Mouse (Mus musculus) gastrocnemius, adult 8-10 months (tissue): ENCODE measurements around the gene Jaml. TPM values are rescaled to one million over a fixed set of nuclear protein-coding genes. Genes with fewer than 3 reads are reported as not detected.

Experiments
- DNase-seq, 2 experiments: peaks; one replicate each; pipeline ENCODE4 v3.0.0; 2022; ENCODE audit warnings: low spot score in 2 of 2
- total RNA-seq, 4 experiments: library from RNA; stranded (reverse); gene quantifications; 2 replicates each; pipeline ENCODE4 v1.2.4; 2022

Gene Jaml
- total RNA-seq, 4 experiments from 2014 or later = 0.12 to 0.81 (median 0.24) TPM

DNA sequence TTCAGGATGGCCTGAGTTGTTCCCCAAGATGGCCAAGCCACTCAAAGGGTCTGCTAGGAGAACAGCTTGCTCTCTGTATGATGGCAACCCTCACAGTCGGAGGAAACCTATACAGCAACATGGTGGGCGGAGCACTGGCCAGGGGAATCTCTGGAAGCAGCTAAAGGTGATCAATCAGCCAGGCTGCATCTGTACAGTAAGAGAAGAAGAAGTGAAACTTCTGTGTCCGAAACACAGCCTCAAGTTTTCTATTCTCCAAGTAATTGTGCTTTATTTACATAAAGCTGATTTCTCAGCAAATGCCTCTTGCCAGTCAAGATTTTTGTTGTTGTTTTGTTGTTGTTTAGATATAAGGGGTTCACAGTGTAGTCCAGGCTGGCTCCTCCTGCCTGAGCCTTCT, 1.1 kb upstream of the Jaml start:
- DNase-seq = no peak

DNA sequence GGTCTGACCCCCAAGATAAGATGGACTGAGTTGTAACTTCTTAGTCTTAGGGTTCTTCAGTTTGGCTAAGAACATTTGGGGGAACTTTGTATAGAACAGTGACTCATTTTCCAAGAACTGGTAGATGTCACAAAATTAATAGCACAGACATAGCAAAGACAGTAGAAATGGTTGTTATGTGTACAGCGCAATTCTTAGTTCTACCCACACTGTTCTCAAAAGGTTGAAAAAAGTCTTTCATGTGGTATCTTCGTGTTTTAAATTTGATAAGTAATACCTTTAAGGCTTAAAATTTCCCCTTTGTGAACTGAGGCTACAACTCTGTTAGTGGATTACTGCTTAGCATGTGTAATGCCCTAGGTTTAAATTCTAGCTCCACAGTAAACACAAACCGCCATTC, 4.1 kb downstream of the Jaml start:
- DNase-seq = no peak

DNA sequence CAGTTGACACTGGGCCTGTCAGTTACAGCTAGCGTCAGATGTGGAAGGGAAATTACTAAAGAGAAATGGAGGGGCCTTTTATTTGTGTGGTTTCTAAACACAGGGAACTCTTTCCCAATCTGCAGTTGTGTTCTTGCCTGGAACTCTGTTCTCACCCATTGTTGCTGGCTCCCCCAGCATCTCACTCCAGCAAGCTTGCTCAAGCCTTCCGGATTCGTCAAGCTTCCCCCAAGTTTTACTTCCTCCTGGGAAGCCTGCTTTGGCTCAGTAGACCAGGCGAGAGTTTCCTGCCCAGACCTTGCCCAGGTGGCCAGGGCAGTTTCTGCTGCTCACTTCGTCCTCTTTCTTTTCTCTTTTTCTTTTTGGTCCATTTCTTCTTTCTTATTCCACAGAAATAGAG, 5.6 kb downstream of the Jaml start:
- DNase-seq = no peak

DNA sequence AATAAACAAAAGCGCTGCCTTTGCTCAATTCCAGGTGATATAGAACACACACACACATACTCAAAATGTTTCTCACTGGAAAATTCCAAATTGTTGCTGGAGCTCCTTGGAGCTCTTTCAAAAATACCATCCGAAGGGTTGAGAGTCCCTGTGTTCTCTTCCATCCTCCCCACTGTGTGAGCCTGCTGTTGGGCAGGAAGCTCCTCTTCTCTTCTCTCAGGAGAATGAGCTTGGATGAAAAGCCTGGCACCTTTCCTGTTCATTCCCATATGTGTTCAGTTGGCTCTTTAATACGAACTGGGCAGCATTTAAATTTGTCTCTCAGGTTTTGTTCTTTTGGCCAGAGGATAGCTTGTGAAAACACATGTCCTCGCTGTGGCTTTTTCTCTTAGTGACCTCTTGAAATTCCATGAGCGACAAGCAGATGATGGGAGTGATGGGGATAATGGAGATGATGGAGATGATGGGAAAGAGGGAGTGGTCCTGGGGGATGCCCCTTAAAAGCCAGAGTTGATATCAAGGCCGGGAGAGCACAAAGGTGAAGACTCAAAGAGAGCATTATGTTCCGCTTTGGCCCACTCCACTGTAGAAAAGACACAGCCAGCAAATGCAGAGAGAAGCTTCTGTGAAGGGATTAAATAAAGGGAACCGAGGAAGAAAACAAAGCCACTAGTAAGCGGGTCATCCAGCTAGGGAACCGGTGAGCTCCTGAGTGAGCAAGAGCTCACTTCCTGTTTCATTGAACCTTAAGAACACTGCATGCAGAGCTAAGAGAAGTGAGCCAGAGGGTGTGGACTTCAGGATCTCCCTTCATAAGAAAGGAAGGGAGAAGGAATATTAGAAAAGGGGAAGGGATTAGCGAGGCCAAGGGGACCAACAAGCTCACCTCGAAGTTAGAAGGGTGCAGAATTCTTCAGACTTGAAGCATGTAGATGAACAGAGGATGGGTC, 7.0 kb downstream of the Jaml start:
- DNase-seq = no peak

DNA sequence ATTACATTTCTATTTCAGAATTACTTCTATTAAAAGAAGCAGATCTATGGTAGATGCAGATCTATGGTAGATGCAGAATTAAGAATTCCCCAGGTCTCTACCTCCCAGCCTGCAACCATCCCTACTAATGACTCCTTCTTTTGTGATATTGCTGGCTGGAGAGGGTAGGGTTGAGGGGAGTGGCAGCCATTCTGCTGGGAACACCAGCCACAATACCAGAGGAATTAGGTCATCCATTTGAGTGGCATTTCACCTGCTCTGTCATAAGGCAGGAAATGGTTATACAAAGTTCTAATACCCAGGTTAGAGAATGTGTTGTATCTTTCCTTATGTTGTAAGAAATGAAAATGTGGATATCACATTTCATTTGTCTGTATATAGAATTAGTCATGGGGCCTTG, 9.1 kb downstream of the Jaml start:
- DNase-seq = no peak

DNA sequence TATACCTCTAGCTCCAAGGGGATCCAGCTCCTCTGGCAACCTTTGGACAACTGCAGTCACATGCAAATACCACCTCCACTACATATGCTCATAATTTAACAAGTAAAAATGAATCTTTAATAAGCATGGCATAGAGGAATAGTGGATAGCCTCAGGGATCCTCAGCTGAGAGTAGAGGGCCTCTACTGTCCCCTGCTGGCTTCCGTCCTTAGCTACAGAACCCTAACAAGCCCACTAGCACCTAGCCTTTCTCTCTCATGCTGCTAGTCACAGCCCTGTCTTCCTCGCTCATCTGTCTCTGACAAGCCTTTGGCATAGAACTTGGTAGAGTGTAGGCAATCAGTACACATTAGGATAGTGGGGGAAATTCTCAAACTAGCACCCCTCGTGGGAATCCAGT, 11.8 kb downstream of the Jaml start:
- no peak for DNase-seq

DNA sequence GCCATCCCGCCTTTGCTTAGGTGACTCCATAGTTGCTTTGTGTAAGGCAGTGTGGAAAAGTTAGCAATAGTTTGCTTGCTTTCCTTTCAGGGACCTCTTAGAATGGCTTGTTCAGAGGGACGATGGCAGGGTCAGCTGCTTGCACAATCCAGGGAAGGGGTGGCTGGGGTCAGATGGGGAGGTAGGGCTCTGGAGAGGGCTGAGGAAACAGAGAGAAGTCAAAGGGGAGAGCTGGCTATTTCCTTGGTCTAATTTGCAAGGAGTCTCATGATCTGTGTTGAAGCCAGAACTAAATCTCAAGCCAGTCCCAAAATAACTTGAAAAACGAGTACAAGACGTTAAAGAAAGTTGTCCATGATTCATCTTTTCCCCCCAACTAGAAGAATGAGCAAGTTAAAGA, 13.7 kb downstream of the Jaml start:
- DNase-seq = no peak

DNA sequence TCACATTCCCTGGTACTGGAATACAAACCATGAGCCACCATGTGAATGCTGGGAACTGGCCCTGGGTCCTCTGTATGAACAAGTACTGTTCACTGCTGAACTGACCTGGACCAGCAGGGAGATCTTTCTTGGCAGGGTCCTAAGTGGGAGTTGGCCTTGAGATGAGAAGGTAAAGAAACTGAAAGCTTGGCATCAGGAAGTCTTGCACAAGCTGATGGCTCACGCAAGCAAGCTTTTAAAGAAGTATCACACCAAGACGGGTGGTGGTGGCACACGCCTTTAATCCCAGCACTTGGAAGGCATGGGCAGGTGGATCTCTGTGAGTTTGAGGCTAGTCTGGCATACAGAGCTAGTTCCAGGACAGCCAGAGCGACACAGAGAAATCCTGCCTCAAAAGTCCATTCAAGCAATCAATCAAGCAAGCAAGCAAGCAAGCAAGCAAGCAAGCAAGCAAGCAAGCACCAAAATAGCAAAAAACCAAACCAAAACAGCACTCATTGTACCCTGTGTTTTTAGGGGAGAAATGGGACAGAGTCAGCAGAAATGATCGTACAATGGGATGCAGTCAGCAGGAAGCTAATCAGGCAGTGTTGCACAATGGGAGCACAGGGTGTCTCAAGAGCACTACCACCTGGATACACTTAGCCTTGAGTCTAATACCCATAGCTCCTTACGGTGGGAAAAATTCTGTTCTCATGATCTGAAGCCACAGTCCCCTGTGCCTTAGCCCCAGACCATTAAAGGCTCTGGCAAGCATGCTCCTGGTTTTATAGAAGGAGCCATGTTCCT, 16.4 kb downstream of the Jaml start:
- no peak for DNase-seq

DNA sequence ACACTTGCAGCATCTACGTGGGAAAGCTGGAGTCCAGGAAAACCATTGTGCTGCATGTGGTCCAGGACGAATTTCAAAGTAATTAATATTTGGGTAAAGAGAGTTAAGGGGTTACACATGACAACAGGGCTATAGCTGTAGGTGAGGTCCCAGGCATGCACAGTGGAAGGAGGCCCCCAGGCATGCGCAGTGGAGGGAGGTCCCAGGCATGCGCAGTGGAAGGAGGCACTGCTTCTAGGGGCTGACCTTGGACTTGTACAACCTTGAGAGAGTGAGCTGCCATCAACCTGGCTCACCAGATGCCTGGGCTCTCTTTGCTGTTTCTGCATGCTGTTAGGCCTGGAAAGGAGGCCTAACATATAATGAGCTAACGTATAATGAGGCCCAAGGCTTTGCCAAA, 18.9 kb downstream of the Jaml start:
- no peak for DNase-seq

DNA sequence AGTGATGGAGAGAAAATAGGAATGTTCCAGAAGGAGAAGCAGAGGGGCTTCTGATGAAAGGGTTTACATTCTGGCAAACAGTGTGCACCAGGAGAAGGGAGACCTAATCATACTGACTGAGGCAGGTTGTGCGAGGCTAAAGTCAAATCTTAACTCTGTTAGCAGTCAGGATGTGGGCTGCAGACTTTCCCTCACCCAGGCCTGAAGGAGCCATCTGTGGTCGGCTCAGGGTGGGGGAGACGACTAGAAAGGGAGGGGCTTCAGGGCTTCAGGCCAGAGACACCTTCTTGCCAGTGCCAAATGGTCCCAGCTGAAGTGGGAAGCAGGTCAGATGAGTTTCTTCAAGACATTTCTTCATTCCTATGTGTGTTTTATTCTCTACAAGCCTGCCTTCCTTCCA, 19.4 kb downstream of the Jaml start:
- no peak for DNase-seq

DNA sequence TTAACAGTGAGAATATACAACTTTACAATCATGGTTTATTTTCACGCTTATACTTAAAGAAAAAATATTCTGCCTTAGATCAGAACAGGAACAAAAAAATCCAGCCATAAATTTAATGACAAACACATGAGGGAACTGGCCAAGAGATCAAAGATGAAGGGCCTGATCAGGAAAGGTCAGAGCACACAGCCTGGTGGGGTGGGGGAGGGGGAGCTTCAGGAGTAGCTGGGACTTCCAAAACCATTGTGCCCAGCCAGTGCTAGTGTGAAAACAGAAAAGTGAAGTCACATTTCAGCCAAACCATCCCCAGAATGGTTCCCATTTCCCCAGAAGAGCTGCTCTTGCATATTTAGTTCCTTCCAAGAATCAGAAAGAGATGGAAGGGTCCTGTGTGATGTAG, 23.5 kb downstream of the Jaml start:
- no peak for DNase-seq

DNA sequence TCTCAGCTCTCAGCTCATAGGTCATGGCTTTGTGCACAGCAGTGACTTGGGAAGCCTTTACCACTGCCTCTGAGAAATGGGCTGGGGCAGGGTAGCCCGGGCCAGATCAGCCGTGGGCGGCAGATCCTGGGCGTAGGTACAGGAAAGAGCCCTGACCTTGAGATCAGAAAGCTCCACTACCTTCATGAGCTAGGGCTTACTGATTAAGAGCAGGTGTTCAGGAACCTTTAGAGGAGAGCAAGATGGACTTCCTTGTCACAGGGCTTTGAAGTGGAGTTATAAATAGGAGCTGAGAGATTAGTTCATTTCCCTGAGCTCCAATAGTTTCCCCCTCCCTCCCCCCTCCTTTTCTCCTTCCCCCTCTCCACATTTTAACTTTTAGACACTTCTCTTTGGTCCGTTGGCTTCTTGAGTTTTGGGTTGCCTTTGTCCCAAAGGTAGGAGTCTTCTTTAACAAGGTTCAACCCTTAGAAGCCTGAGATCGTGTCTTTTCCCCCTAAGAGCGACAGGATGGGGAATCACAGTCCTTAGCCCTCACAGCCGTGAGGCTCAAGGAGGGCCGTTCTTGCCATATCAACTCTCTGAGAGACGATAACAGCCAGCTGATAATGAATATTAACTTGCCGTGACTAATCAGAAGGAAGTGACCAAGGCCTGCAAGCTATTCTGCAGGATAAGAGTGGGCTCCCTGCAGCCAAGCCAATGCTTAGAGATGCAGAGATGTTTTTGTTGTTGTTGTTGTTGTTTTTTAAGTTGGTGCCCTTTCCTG, 24.4 kb downstream of the Jaml start:
- DNase-seq = no peak

DNA sequence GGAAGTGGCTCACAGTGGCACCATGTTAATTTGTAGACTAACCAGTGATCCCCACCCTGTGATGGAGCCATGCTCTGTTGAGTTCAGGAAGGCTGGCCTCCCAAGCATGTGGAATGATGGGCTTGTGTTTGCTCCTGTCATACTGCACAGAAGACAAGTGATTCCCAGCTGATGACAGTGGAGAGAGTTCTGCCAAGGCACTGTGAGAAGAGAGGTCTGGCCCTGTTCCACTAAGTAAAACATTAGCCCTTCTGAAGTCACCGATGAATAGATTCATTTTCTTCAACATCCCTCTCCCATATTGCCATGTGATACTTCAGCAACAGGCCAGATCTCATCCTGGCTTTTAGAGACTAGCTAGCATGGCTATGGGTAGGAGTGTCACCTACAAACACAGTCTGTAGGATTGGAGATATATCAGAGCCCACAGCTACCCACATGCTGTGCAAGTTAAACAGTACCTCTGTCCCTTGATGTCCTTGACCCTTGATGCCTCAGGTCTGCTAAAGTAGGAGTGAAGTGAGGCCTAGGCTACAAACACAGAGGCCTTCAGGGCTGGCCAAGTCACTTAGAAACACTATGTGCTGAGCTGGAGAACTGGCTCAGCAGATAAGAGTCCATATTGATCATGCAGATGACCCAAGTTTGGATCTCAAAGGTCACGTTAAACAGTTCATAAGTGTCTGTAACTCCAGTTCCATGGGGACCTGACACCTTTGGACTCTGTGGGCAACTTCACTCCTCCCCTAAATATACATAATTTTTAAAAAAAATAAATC, 26.8 kb downstream of the Jaml start:
- no peak for DNase-seq

DNA sequence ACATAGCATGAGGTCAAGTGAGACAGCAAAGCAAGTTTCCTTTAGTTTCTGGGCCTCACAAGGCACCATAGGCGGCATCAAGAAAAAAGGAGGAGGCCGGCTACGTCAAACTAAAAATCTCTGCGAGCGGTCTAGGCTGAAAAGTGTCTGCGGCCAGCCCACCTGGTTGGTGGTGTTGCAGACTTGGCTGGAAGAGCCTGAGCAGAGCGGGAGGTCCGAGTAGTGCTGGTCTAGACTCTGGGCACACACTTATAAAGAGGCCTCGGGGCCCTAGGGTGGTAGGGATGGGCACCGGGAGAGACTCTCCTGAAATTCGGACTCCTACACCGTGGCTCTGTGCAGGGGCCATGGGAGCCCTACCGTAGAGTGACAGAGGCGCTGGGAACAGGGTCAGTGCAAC, 36.7 kb downstream of the Jaml start:
- no peak for DNase-seq

DNA sequence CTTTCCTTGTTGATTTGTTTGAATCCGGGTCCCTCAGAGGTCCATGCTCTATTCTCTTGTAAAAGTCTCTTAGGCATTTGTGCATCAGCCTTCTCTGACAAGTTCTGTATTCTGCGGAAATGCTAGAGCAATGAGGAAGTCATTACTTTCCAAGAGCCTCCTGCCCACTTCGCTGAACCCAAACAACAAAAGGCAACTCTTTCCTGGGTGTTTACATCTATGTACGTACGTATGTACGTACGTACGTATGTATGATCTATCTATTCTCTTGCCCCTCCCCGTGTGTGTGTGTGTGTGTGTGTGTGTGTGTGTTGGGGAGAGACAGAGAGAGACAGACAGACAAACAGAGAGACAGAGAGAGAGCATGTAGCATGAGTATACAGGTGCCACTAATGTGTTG, 37.8 kb downstream of the Jaml start:
- no peak for DNase-seq

DNA sequence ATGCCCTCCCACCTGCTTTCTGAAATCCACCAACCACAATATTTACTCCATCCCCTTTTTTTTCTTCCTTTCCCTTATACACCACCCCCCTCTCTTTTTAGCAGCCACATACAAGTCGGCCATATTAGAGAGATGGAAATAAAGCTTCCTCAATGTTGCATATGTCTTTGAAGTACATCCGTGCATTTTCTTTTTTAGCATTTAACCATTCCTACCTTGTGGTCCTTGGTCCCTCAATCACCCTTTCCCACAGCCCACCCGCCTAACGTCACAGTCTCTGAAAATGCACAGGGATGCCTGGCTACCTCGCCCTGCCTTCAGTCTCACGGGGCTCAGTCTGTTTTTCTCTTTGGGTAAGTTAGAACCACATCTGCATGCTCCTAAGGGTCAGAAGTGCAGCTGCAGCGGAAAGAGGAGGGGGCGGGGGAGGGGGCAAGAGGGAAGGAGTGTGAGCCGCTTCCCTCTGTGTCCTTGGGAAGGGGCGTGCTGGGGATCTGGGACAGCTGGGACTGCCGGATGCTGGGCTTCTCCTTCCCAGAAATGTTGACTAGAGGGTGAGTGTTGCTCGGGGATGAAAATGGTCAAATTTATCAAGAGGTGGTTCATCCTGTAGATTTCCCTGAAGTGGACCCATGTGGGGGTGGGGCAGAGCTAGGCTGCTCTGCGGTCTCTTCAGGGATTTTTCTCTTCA, 38.9 kb downstream of the Jaml start, which contains the start of gene Scn2b:
TSS of gene Scn2b (plus strand) at position 42 of the 691 bp plus-strand sequence.
- no peak for DNase-seq

DNA sequence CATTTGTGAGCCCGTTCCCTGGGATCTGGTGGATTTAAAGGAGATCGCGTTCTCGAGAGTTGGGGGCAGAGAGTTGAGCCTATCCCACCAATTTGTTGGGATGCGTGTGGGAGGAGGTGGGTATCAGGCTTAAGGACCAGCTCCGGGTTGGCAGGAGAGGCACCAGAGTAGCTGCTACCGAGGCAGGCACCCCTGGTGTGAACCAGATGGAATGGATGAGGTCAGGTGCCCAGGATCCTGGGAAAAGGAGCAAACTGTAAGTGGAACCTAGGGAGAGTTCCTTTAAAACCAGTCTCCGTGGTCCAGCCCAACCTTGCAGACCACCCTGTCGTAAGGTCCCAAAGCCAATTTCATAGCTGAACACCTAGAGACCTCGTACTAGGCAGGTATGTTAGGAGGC, 39.6 kb downstream of the Jaml start:
- no peak for DNase-seq

DNA sequence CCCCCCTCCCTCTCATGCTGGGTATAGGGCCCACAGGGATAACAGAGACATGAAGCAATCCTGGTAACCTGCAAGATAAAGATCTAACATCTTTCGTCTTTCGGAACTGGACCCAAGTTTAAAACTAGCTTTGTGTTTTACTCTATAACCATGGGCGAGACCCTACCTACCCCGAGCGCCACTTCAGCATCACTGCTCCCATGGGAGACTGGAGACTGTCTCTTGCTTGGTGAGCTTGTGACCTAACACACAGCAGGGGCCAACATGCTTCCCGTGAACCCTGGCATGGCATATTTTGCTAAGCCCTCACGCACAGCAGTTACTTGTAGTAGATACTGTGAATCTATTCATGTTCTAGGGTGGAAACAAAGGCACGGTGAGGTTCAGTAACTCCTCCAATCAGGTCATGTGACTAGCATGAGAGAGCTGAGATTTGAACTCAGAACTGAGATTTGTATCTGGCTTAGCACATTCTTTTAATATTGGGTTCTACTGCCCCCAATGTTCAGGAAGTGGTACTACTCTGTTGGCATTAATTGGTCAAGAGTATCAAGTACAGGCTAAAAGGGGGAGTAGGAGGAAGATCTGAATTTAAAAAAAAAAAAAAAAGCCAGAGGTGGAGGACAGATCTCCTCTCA, 40.5 kb downstream of the Jaml start:
- DNase-seq = no peak

DNA sequence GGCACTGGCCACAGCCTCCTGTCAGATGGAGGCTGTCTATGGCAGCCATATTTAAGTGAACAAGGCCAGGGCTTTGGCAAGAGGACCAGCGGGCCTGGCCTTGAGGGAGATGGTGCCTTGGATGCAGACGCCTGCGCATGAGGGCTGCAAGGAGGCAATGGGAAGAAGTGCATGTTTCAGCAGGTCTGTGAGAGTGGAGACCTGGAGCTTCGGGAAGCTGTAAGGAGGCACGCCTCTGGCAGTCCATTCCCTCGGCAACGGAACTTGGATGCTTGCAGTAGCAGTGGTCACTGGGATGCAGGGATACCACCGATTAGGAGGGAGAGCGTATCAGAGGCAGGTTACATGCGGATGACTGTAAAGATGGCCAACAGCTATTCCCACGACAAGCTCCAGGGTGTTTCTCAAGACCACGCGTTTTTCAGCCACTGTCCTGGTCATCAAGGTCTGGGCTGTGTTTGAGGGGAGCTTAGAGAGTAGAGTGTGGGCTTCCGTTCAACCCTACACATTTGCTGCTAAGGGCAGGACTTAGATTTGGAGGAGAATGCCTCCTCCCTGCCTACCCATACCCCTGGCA, 41.1 kb downstream of the Jaml start:
- DNase-seq = no peak

DNA sequence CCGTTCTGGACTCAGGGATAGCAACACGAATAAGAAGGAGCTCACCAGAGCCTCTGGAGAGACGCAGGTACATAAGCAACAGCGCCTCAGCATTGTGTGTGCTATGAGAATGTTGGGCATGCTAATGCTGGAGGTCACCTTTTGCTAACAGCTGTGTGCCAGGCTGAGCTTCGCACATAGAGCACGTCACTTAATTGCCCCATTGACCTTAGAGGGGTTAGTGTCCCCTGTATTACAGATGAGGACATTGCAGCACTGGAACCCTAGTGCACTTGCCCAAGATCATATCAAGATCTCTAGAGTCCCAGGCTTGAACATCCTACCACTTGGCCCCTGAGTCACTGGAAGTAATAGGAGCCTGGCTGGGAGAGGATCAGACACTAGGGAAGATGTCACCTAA, 41.6 kb downstream of the Jaml start:
- DNase-seq = no peak
